Mouse (Mus musculus) thymus, postnatal 4 days (tissue): ENCODE data around the gene Smim24.
A peak's percentile ranks its signal among the peaks of the same experiment; 100 is the strongest.

Experiments
- DNase-seq: peaks from one replicate; pipeline ENCODE4 v3.0.0; 2021

Smim24 gene

GRCm38 (mm10) chr10:81441019-81441418 lies 48.2 kb downstream of the Smim24 start:
- peak; percentile 5 for DNase-seq
